22 mouse cellular contexts compared by ENCODE assay signal in genomic region chr12:52796471-52796795, GRCm38 (mm10).
A peak's percentile ranks its signal among the peaks of the same experiment; 100 is the strongest.
DNase-seq lines count a peak whose midpoint lies in the region; ATAC-seq and TF ChIP-seq lines count a peak whose summit lies in the region.
"Had no signal": no experiment of that assay in that cellular context is flagged by ENCODE, and none has a peak within 500 bp of the region (broad histone marks: within the 10 kb centered on the region; RNA-seq: fewer than 3 reads in every experiment).

No protein-coding gene starts in this region.

- WGBS in forebrain, embryonic 14.5 days = 19% methylated on average over 4 of the region's 4 CpGs
- WGBS in forebrain, embryonic 15.5 days = 18% methylated on average over 4 of the region's 4 CpGs
- WGBS in liver, embryonic 12.5 days (ENCODE audit: insufficient replicate concordance) = 68% methylated on average over 4 of the region's 4 CpGs

- no peak for TF ChIP-seq CTCF in brain, embryonic 14.5 days (IDR thresholded peaks at IDR 0.05; ENCODE audit: borderline replicate concordance, extremely low read depth, insufficient read depth, insufficient read length)

- TF ChIP-seq POLR2A in brain, embryonic 14.5 days (IDR thresholded peaks at IDR 0.05; ENCODE audit: borderline replicate concordance, extremely low read depth, insufficient read depth, insufficient read length, poor library complexity, severe bottlenecking) = no peak

- no peaks in the 10 kb centered on the region for H3K27me3 ChIP-seq in forebrain, embryonic 14.5 days (replicated peaks; ENCODE audit: control insufficient read depth, insufficient read depth, low read length)
- H3K27me3 ChIP-seq in forebrain, embryonic 15.5 days = no peaks in the 10 kb centered on the region
- H3K27me3 ChIP-seq in liver, embryonic 12.5 days (replicated peaks) = no peaks in the 10 kb centered on the region
- H3K27me3 ChIP-seq: megakaryocyte, embryonic 14.5 days; Patski had no signal

- DNase-seq in forebrain, embryonic 14.5 days (ENCODE audit: low spot score) = peak; percentile 28
- DNase-seq in CD4-positive helper T cell, adult 2 months (ENCODE audit: low read depth, low spot score) = peak; percentile 72
- DNase-seq in brain, embryonic 14.5 days (ENCODE audit: low read depth) = peak; percentile 67
- peak; percentile 56 for DNase-seq in thymus, postnatal 14 days
- no peak for DNase-seq in cerebellum, postnatal 4 days (ENCODE audit: low spot score in 2 of 2)
- DNase-seq: adrenal gland, postnatal 14 days; cerebellum, adult 11-12 months; cerebellum, postnatal 25 days; kidney, adult 18-20 months; kidney, postnatal 14 days; liver; liver, postnatal 0 days; lung, postnatal 10 days; right cerebral cortex, postnatal 14 days; spleen, adult 18-20 months had no signal

- no peak overlapping the region for H3K4me3 ChIP-seq in forebrain, embryonic 14.5 days (ENCODE audit: low read depth, low read length)
- H3K4me3 ChIP-seq in forebrain, embryonic 15.5 days = no peak overlapping the region
- H3K4me3 ChIP-seq in liver, embryonic 12.5 days = no peak overlapping the region
- H3K4me3 ChIP-seq: heart, embryonic 10.5 days; layer of hippocampus, adult 2 months; megakaryocyte, embryonic 14.5 days had no signal

- H3K4me2 ChIP-seq in forebrain, embryonic 14.5 days (ENCODE audit: low read length) = no peak overlapping the region
- H3K4me2 ChIP-seq in forebrain, embryonic 15.5 days (replicated peaks) = no peak overlapping the region
- H3K4me2 ChIP-seq in liver, embryonic 12.5 days = no peak overlapping the region

- no peak; the same call in 1 of the 2 replicates for ATAC-seq in forebrain, embryonic 14.5 days
- no peak for ATAC-seq in forebrain, embryonic 15.5 days (replicated peaks)
- ATAC-seq in liver, embryonic 12.5 days = no peak
- ATAC-seq: activated CD4-positive, CD25-positive, alpha-beta regulatory T cell, adult 4 months; liver, postnatal 0 days; Patski had no signal

- H3K4me1 ChIP-seq in forebrain, embryonic 14.5 days (ENCODE audit: control insufficient read depth, insufficient read depth, low read length) = no peaks in the 10 kb centered on the region
- peaks cover 2% of the 10 kb centered on the region; the same call in 1 of the 2 replicates for H3K4me1 ChIP-seq in forebrain, embryonic 15.5 days
- no peaks in the 10 kb centered on the region for H3K4me1 ChIP-seq in liver, embryonic 12.5 days
- H3K4me1 ChIP-seq: megakaryocyte, embryonic 14.5 days had no signal

- no peaks in the 10 kb centered on the region for H3K9me3 ChIP-seq in forebrain, embryonic 14.5 days (replicated peaks; ENCODE audit: control insufficient read depth, low read length)
- H3K9me3 ChIP-seq in forebrain, embryonic 15.5 days = no peaks in the 10 kb centered on the region
- H3K9me3 ChIP-seq in liver, embryonic 12.5 days (replicated peaks) = no peaks in the 10 kb centered on the region
- H3K9me3 ChIP-seq: heart, embryonic 10.5 days; megakaryocyte, embryonic 14.5 days had no signal

- no peak overlapping the region for H3K9ac ChIP-seq in forebrain, embryonic 14.5 days (ENCODE audit: low read length)
- H3K9ac ChIP-seq in forebrain, embryonic 15.5 days (replicated peaks) = no peak overlapping the region
- no peak overlapping the region for H3K9ac ChIP-seq in liver, embryonic 12.5 days
- H3K9ac ChIP-seq: liver, postnatal 0 days had no signal

- no peak overlapping the region for H3K27ac ChIP-seq in forebrain, embryonic 14.5 days (ENCODE audit: low read depth, low read length)
- H3K27ac ChIP-seq in forebrain, embryonic 15.5 days (replicated peaks) = no peak overlapping the region
- H3K27ac ChIP-seq in liver, embryonic 12.5 days = no peak overlapping the region
- H3K27ac ChIP-seq: heart, embryonic 10.5 days; layer of hippocampus, adult 2 months had no signal

- H3K36me3 ChIP-seq in forebrain, embryonic 14.5 days (ENCODE audit: control insufficient read depth, insufficient read depth, low read length) = 0 out of 2 replicates have a peak, but pooled peaks cover 13% of the 10 kb centered on the region
- H3K36me3 ChIP-seq in forebrain, embryonic 15.5 days = no peaks in the 10 kb centered on the region
- H3K36me3 ChIP-seq in liver, embryonic 12.5 days = no peaks in the 10 kb centered on the region
- H3K36me3 ChIP-seq: heart, embryonic 10.5 days had no signal

Comparison
In these comparisons a context has a peak if more than half of its experiments do, and no peak if none do; other contexts are left out.
1. DNase-seq: peak in forebrain, embryonic 14.5 days (single experiment), CD4-positive helper T cell, adult 2 months (single experiment), brain, embryonic 14.5 days (single experiment) and thymus, postnatal 14 days (single experiment); none in cerebellum, postnatal 4 days (0 of 2).